Mouse (Mus musculus) MEL (cell line): Measurements from ENCODE around the gene Gucd1. TPM values are rescaled to one million over a fixed set of nuclear protein-coding genes. Genes with fewer than 3 reads are reported as not detected.
"Not testable (repeated sequence)": the region's sequence is repeated elsewhere in the genome, so short reads cannot be mapped to it uniquely, and the experiment has no call there.

Experiments
- DNase-seq: peaks from one replicate; pipeline ENCODE4 v3.0.0; 2011; ENCODE audit warnings: low read depth, low spot score
- H3K27ac ChIP-seq: 2 replicates; pipeline ENCODE4 v1.5.1; 2012; ENCODE audit warnings: low read depth, mild to moderate bottlenecking, control low read depth, low read length, moderate library complexity; ENCODE audit not compliant: control insufficient read depth
- H3K27me3 ChIP-seq, 2 experiments: fragments of 150-350 bp in 1 of 2; sonication (generic) in 1 of 2; 2 replicates each; pipeline ENCODE4 v1.6.1; 2012; ENCODE audit warnings: low read length in 2 of 2, mild to moderate bottlenecking in 2 of 2, improper control_type of control experiment in 1 of 2, moderate library complexity in 1 of 2; ENCODE audit not compliant: insufficient read depth in 2 of 2, control insufficient read depth in 1 of 2
- H3K36me3 ChIP-seq, 2 experiments: 2 replicates each; pipeline ENCODE4 v1.6.1; 2012 to 2014; ENCODE audit warnings: low read length in 2 of 2, improper control_type of control experiment in 1 of 2, inconsistent platforms in 1 of 2, mild to moderate bottlenecking in 1 of 2; ENCODE audit not compliant: insufficient read depth in 2 of 2, control insufficient read depth in 1 of 2
- H3K4me1 ChIP-seq, 2 experiments: fragments of 150-350 bp in 1 of 2; sonication (generic) in 1 of 2; 2 replicates each; pipeline ENCODE4 v1.6.1; 2012; ENCODE audit warnings: low read length in 2 of 2, improper control_type of control experiment in 1 of 2, mild to moderate bottlenecking in 1 of 2; ENCODE audit not compliant: insufficient read depth in 2 of 2, control insufficient read depth in 1 of 2
- H3K4me3 ChIP-seq, 2 experiments: fragments of 150-350 bp in 1 of 2; sonication (generic) in 1 of 2; 2 replicates each; pipeline ENCODE4 v1.5.1; 2012; ENCODE audit warnings: low read depth in 2 of 2, low read length in 2 of 2, mild to moderate bottlenecking in 2 of 2, moderate library complexity in 2 of 2, control low read depth in 1 of 2, improper control_type of control experiment in 1 of 2; ENCODE audit not compliant: control insufficient read depth in 1 of 2, insufficient read depth in 1 of 2
- H3K79me2 ChIP-seq: 2 replicates; pipeline ENCODE4 v1.6.1; 2012; ENCODE audit warnings: mild to moderate bottlenecking, low read length, moderate library complexity; ENCODE audit not compliant: control insufficient read depth, poor library complexity, insufficient read depth
- H3K9ac ChIP-seq: 2 replicates; pipeline ENCODE4 v1.6.1; 2012; ENCODE audit warnings: low read depth, mild to moderate bottlenecking, control low read depth, low read length, moderate library complexity; ENCODE audit not compliant: control insufficient read depth, poor library complexity, severe bottlenecking
- H3K9me3 ChIP-seq: fragments of 150-350 bp; sonication (generic); replicated peaks from 2 replicates; pipeline ENCODE4 v1.6.1; 2012; ENCODE audit warnings: mild to moderate bottlenecking, low read length, improper control_type of control experiment, moderate library complexity; ENCODE audit not compliant: insufficient read depth
- CTCF ChIP-seq, 3 experiments: IDR thresholded peaks in 2 of 3; conservative IDR thresholded peaks in 1 of 3; 2 replicates each; pipeline ENCODE4 v1.5.1; 2011 to 2012; ENCODE audit warnings: low read length in 3 of 3, low read depth in 2 of 3, mild to moderate bottlenecking in 2 of 3, improper control_type of control experiment in 1 of 3, inconsistent platforms in 1 of 3, mixed read lengths in 1 of 3, moderate library complexity in 1 of 3; ENCODE audit not compliant: control insufficient read depth in 1 of 3, insufficient read depth in 1 of 3, poor library complexity in 1 of 3, severe bottlenecking in 1 of 3
- ELF1 ChIP-seq: IDR thresholded peaks from 2 replicates; pipeline ENCODE4 v1.6.1; 2014; ENCODE audit warnings: low read depth, mild to moderate bottlenecking, inconsistent platforms, low read length, improper control_type of control experiment, moderate library complexity
- EP300 ChIP-seq, 2 experiments: IDR thresholded peaks; 2 replicates each; pipeline ENCODE4 v1.6.1; 2011; ENCODE audit warnings: improper control_type of control experiment in 2 of 2, low read length in 2 of 2, low read depth in 1 of 2, mild to moderate bottlenecking in 1 of 2
- ETS1 ChIP-seq: IDR thresholded peaks from 2 replicates; pipeline ENCODE4 v1.6.1; 2012; ENCODE audit warnings: low read depth, mild to moderate bottlenecking, inconsistent platforms, low read length, improper control_type of control experiment, moderate library complexity
- GABPA ChIP-seq: IDR thresholded peaks from 2 replicates; pipeline ENCODE4 v1.6.1; 2012; ENCODE audit warnings: low read depth, mild to moderate bottlenecking, inconsistent platforms, low read length, improper control_type of control experiment, moderate library complexity
- HCFC1 ChIP-seq: IDR thresholded peaks from 2 replicates; pipeline ENCODE4 v1.6.1; 2012; ENCODE audit warnings: low read depth, mild to moderate bottlenecking, inconsistent platforms, low read length, improper control_type of control experiment, moderate library complexity
- MAFK ChIP-seq: IDR thresholded peaks from 2 replicates; pipeline ENCODE4 v1.6.1; 2011; ENCODE audit warnings: low read depth, mild to moderate bottlenecking, low read length, improper control_type of control experiment, borderline replicate concordance
- MAX ChIP-seq: IDR thresholded peaks from 2 replicates; pipeline ENCODE4 v1.6.1; 2011; ENCODE audit warnings: low read length, improper control_type of control experiment
- MEF2A ChIP-seq: IDR thresholded peaks from 2 replicates; pipeline ENCODE4 v1.6.1; 2014; ENCODE audit warnings: low read depth, mild to moderate bottlenecking, inconsistent platforms, low read length, improper control_type of control experiment; ENCODE audit not compliant: poor library complexity, insufficient replicate concordance, severe bottlenecking; ENCODE audit errors: extremely low read depth
- NELFE ChIP-seq: IDR thresholded peaks from 2 replicates; pipeline ENCODE4 v1.6.1; 2011; ENCODE audit warnings: low read depth, low read length, improper control_type of control experiment
- POLR2A ChIP-seq, 2 experiments: IDR thresholded peaks; 2 replicates each; pipeline ENCODE4 v1.6.1; 2011 to 2012; ENCODE audit warnings: low read length in 2 of 2, mild to moderate bottlenecking in 2 of 2, control low read depth in 1 of 2, improper control_type of control experiment in 1 of 2, low read depth in 1 of 2, moderate library complexity in 1 of 2; ENCODE audit not compliant: control insufficient read depth in 1 of 2, insufficient read depth in 1 of 2, poor library complexity in 1 of 2
- POLR2AphosphoS5 ChIP-seq: IDR thresholded peaks from 2 replicates; pipeline ENCODE4 v1.6.1; 2012; ENCODE audit warnings: low read depth, borderline replicate concordance, mild to moderate bottlenecking, inconsistent platforms, low read length, moderate library complexity, mixed read lengths
- RCOR1 ChIP-seq: IDR thresholded peaks from 2 replicates; pipeline ENCODE4 v1.6.1; 2012; ENCODE audit warnings: low read depth, mild to moderate bottlenecking, inconsistent platforms, low read length, improper control_type of control experiment
- SIN3A ChIP-seq: IDR thresholded peaks from 2 replicates; pipeline ENCODE4 v1.6.1; 2012; ENCODE audit warnings: low read length, improper control_type of control experiment, inconsistent platforms
- SMC3 ChIP-seq: IDR thresholded peaks from 2 replicates; pipeline ENCODE4 v1.6.1; 2011; ENCODE audit warnings: low read depth, low read length, improper control_type of control experiment
- TCF12 ChIP-seq: IDR thresholded peaks from 2 replicates; pipeline ENCODE4 v1.6.1; 2014; ENCODE audit warnings: low read depth, mild to moderate bottlenecking, inconsistent platforms, low read length, improper control_type of control experiment, moderate library complexity
- USF1 ChIP-seq: IDR thresholded peaks from 2 replicates; pipeline ENCODE4 v1.6.1; 2014; ENCODE audit warnings: low read depth, mild to moderate bottlenecking, inconsistent platforms, low read length, improper control_type of control experiment, moderate library complexity
- USF2 ChIP-seq, 2 experiments: IDR thresholded peaks; 2 replicates each; pipeline ENCODE4 v1.6.1; 2011 to 2012; ENCODE audit warnings: improper control_type of control experiment in 2 of 2, low read length in 2 of 2, borderline replicate concordance in 1 of 2, inconsistent platforms in 1 of 2, low read depth in 1 of 2, mild to moderate bottlenecking in 1 of 2; ENCODE audit not compliant: insufficient read depth in 1 of 2
- ZC3H11A ChIP-seq: IDR thresholded peaks from 2 replicates; pipeline ENCODE4 v1.6.1; 2012; ENCODE audit warnings: low read depth, mild to moderate bottlenecking, inconsistent platforms, low read length, improper control_type of control experiment
- ZKSCAN1 ChIP-seq: IDR thresholded peaks from 2 replicates; pipeline ENCODE4 v1.6.1; 2012; ENCODE audit warnings: low read depth, mild to moderate bottlenecking, inconsistent platforms, low read length, improper control_type of control experiment, moderate library complexity
- polyA plus RNA-seq, 2 experiments: library from polyadenylated mRNA; stranded (reverse) in 1 of 2; unstranded in 1 of 2; fragments of >175 nt in 1 of 2; fragments of >200 nt in 1 of 2; gene quantifications; 2 replicates each; pipeline versions ENCODE4 v1.2.1 to v1.2.4; 2012; ENCODE audit warnings: low replicate concordance in 2 of 2, low read depth in 1 of 2; ENCODE audit not compliant: insufficient read length in 2 of 2, insufficient read depth in 1 of 2, missing spikeins in 1 of 2
- total RNA-seq: library from RNA; depleted of rRNA; stranded (reverse); fragments of 300-350 nt; gene quantifications from 2 replicates; pipeline ENCODE4 v1.2.3, GENCODE M21; 2012

Gene Gucd1
- total and polyA plus RNA-seq, 3 experiments: 18.7 to 30.7 TPM; not detected in 1

- no peaks in the 10 kb centered on the region for H3K4me1 ChIP-seq
- no peaks in the 10 kb centered on the region for H3K79me2 ChIP-seq
- H3K9me3 ChIP-seq: no peaks in the 10 kb centered on the region
- peaks cover 0 to 3% of the 10 kb centered on the region in 2 experiments; a peak in 2 of 4 replicates for H3K27me3 ChIP-seq
- no peaks in the 10 kb centered on the region for H3K36me3 ChIP-seq
- H3K4me3 ChIP-seq: no peak overlapping the region
- no peak overlapping the region for H3K9ac ChIP-seq
- TF ChIP-seq POLR2A (IDR thresholded peaks at IDR 0.05; ENCODE audit: control insufficient read depth in 1 of 2, insufficient read depth in 1 of 2, low read depth in 1 of 2, low read length in 2 of 2, poor library complexity in 1 of 2) (no peak), MEF2A (no peak), USF1 (no peak), GABPA (no peak), SMC3 (no peak), NELFE (no peak), MAFK (no peak), RCOR1 (no peak), USF2 (IDR thresholded peaks at IDR 0.05; ENCODE audit: borderline replicate concordance in 1 of 2, insufficient read depth in 1 of 2, low read depth in 1 of 2, low read length in 2 of 2) (no peak), TCF12 (no peak), ELF1 (no peak), MAX (no peak), EP300 (IDR thresholded peaks at IDR 0.05; ENCODE audit: low read depth in 1 of 2, low read length in 2 of 2) (no peak), ETS1 (no peak), SIN3A (no peak), HCFC1 (no peak), ZKSCAN1 (no peak), ZC3H11A (no peak), POLR2AphosphoS5 (no peak), CTCF (IDR thresholded peaks at IDR 0.05 in 2 of 3, conservative IDR thresholded peaks at IDR 0.05 in 1 of 3; ENCODE audit: control insufficient read depth in 1 of 3, insufficient read depth in 1 of 3, low read depth in 2 of 3, low read length in 3 of 3, poor library complexity in 1 of 3, severe bottlenecking in 1 of 3) (no peak)
- no peak overlapping the region for H3K27ac ChIP-seq
- no peak for DNase-seq
These were observed 172.5 kb downstream of the Gucd1 start for GRCm38 (mm10) chr10:75345265-75345664.

DNA sequence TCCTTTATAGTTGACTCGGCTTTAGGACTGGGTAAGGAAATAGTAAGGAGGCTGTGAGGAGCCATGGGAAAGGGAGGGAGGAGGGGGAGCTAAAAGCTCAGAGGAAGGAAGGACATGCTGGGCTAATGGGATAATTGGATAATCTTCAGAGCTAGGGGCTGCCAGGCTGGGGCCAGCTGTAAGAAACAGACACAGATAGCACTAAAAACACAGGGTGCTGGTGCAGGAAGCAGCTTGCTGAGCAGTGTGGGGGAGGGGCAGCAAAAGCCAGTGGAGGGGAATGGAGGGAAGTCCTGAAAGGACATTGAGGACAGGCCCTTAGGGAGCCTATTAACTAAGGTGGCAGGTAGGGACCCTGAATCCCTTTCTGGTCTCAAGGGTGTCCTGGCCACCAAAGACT, 173.2 kb downstream of the Gucd1 start:
- not testable (repeated sequence) for H3K79me2 ChIP-seq, H3K27me3 ChIP-seq, H3K9me3 ChIP-seq, H3K36me3 ChIP-seq, H3K4me3 ChIP-seq, H3K9ac ChIP-seq, DNase-seq, H3K27ac ChIP-seq, H3K4me1 ChIP-seq
